Mouse (Mus musculus) spleen, postnatal 0 days (tissue): Measurements from ENCODE around the gene Gcnt7. TPM values are rescaled to one million over a fixed set of nuclear protein-coding genes. Genes with fewer than 3 reads are reported as not detected.

Experiments
- polyA plus RNA-seq: library from polyadenylated mRNA; unstranded; fragments of >200 nt; fragmentation: Nextera tagmentation; extraction: Ambion mirVana; gene quantifications from 2 replicates; pipeline ENCODE4 v1.2.1, GENCODE M21; 2015

The Gcnt7 gene
- polyA plus RNA-seq: 1.0 and 1.4 TPM in 2 replicates

GRCm38 (mm10) chr2:172458496-172458895, at the start of gene Gcnt7:
TSS of gene Gcnt7 (minus strand) at chr2:172458596.

GRCm38 (mm10) chr2:172472318-172472717, 13.9 kb upstream of the Gcnt7 start, which contains the start of gene Fam209:
TSS of gene Fam209 (plus strand) at chr2:172472520.

DNA sequence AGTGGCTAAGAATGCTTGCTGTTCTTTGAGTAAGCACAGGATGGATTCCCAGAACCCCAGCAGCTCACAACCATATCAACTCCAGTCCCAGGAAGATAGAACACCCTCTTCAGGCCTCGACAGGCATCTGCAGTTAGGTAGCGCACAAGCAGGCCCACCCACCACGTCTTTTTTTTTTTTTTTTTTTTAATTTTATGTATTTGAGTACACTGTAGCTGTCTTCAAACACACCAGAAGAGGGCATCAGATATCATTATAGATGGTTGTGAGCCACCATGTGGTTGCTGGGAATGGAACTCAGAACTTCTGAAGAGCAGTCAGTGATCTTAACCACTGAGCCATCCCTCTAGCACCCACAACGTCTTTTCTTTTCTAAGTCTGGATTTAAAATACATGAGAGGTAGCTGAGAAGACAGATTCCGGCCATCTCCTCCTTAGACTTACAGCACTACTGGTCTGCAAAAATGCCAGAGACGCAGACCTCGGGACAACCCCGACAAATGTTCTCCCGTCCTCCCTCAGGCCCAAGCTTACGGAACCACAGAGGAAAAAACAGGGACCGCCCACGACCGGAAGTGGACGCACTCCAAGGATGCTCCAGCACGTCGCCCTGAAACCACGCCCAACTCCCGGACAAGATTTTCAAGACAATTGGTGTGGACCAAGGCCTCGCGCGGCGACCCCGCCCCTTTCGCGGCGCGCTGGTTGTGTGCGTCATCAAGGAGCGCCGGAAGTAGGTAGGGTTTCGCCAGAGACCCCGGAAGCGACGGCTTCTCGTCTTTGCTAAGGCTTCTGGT, 18.4 kb downstream of the Gcnt7 start, which contains the start of gene Rtf2:
Gene Rtf2 (plus strand): TSS at position 714 of the 797 bp plus-strand sequence.

Other genes starting within 250 kb of the Gcnt7 start
- not detected in 2 replicates for gene Mc3r, start 210.1 kb downstream of the Gcnt7 start, polyA plus RNA-seq
- gene Fam210b, start 113.0 kb downstream of the Gcnt7 start, polyA plus RNA-seq: 61.8 and 70.8 TPM in 2 replicates
- gene Aurka, start 88.1 kb downstream of the Gcnt7 start, polyA plus RNA-seq: 94.9 and 110 TPM in 2 replicates
- 24.1 and 25.8 TPM in 2 replicates for gene Cstf1, start 87.9 kb downstream of the Gcnt7 start, polyA plus RNA-seq
- gene Cass4, start 64.8 kb downstream of the Gcnt7 start, polyA plus RNA-seq: 0.47 and 0.61 TPM in 2 replicates
- 62.2 and 66.5 TPM in 2 replicates for gene Rtf2, start 18.0 kb downstream of the Gcnt7 start, polyA plus RNA-seq
- 0.39 and 0.54 TPM in 2 replicates for gene Fam209, start 13.9 kb upstream of the Gcnt7 start, polyA plus RNA-seq
- not detected in 2 replicates for gene Tfap2c, start 91.0 kb upstream of the Gcnt7 start, polyA plus RNA-seq